Mouse (Mus musculus): ENCODE data around the gene Wdfy3. TPM values are rescaled to one million over a fixed set of nuclear protein-coding genes. Genes with fewer than 3 reads are reported as not detected.
"Not testable (repeated sequence)": the region's sequence is repeated elsewhere in the genome, so short reads cannot be mapped to it uniquely, and the experiment has no call there.

Gene Wdfy3
- polyA plus RNA-seq, 1 experiment from 2014 or later: 8.0 TPM

GRCm38 (mm10) chr5:101931997-101932396 lies 137.7 kb downstream of the Wdfy3 start:
- H3K4me1 ChIP-seq (ENCODE audit: control insufficient read depth, insufficient read depth, low read length): peaks cover 9% of the 10 kb centered on the region
- H3K9me3 ChIP-seq (replicated peaks; ENCODE audit: control insufficient read depth, low read length): no peaks in the 10 kb centered on the region
- H3K27ac ChIP-seq (ENCODE audit: low read length): no peak overlapping the region
- no peak overlapping the region for H3K4me2 ChIP-seq (ENCODE audit: low read depth, low read length)
- H3K27me3 ChIP-seq (ENCODE audit: control insufficient read depth, insufficient read depth, low read length): no peaks in the 10 kb centered on the region
- 74% methylated on average over 4 of the region's 4 CpGs for WGBS
- ATAC-seq (replicated peaks; ENCODE audit: extremely low read depth, insufficient read depth, low FRiP score): no peak
- no peak overlapping the region for H3K9ac ChIP-seq (ENCODE audit: low read length)
- peaks cover 21% of the 10 kb centered on the region for H3K36me3 ChIP-seq (ENCODE audit: control insufficient read depth, insufficient read depth)
- H3K4me3 ChIP-seq (ENCODE audit: low read length): no peak overlapping the region

- Histone ChIP-seq H3K4me1 (ENCODE audit: control insufficient read depth, insufficient read depth, low read length) (no peaks in the 10 kb centered on the region; the same call in 1 of the 2 replicates), H3K9me3 (replicated peaks; ENCODE audit: control insufficient read depth, low read length) (no peaks in the 10 kb centered on the region), H3K27ac (ENCODE audit: low read length) (no peak overlapping the region), H3K9ac (ENCODE audit: low read length) (no peak overlapping the region), H3K36me3 (ENCODE audit: control insufficient read depth, insufficient read depth) (peaks cover 37% of the 10 kb centered on the region), H3K4me3 (ENCODE audit: low read length) (no peak overlapping the region), H3K27me3 (ENCODE audit: control insufficient read depth, insufficient read depth, low read length) (no peaks in the 10 kb centered on the region), H3K4me2 (ENCODE audit: low read depth, low read length) (no peak overlapping the region)
- WGBS: 88% methylated on average over 8 of the region's 8 CpGs
- no peak for ATAC-seq (replicated peaks; ENCODE audit: extremely low read depth, insufficient read depth, low FRiP score)
Measured at GRCm38 (mm10) chr5:101926311-101926710, 143.4 kb downstream of the Wdfy3 start.

- Histone ChIP-seq H3K4me1 (ENCODE audit: control insufficient read depth, insufficient read depth, low read length) (no peaks in the 10 kb centered on the region; the same call in 1 of the 2 replicates), H3K36me3 (ENCODE audit: control insufficient read depth, insufficient read depth) (peaks cover 42% of the 10 kb centered on the region), H3K9ac (ENCODE audit: low read length) (no peak overlapping the region), H3K27me3 (ENCODE audit: control insufficient read depth, insufficient read depth, low read length) (no peaks in the 10 kb centered on the region), H3K4me3 (ENCODE audit: low read length) (no peak overlapping the region), H3K27ac (ENCODE audit: low read length) (no peak overlapping the region), H3K9me3 (replicated peaks; ENCODE audit: control insufficient read depth, low read length) (no peaks in the 10 kb centered on the region), H3K4me2 (ENCODE audit: low read depth, low read length) (no peak overlapping the region)
- WGBS: 84% methylated on average over 11 of the region's 11 CpGs
- no peak for ATAC-seq (replicated peaks; ENCODE audit: extremely low read depth, insufficient read depth, low FRiP score)
Measured at GRCm38 (mm10) chr5:101923710-101924109, 146.0 kb downstream of the Wdfy3 start.

- no peak for ATAC-seq (replicated peaks; ENCODE audit: extremely low read depth, insufficient read depth, low FRiP score)
- H3K9ac ChIP-seq (ENCODE audit: low read length): no peak overlapping the region
Measured at GRCm38 (mm10) chr5:101919559-101919958, 150.2 kb downstream of the Wdfy3 start.

GRCm38 (mm10) chr5:101909468-101909867 lies 160.3 kb downstream of the Wdfy3 start:
- ATAC-seq (replicated peaks; ENCODE audit: extremely low read depth, insufficient read depth, low FRiP score): no peak
- H3K4me1 ChIP-seq (ENCODE audit: control insufficient read depth, insufficient read depth, low read length): no peaks in the 10 kb centered on the region
- no peaks in the 10 kb centered on the region for H3K9me3 ChIP-seq (replicated peaks; ENCODE audit: control insufficient read depth, low read length)
- H3K27ac ChIP-seq (ENCODE audit: low read length): no peak overlapping the region
- no peak overlapping the region for H3K4me3 ChIP-seq (ENCODE audit: low read length)
- 91% methylated on average over 10 of the region's 10 CpGs for WGBS
- H3K9ac ChIP-seq (ENCODE audit: low read length): no peak overlapping the region
- H3K36me3 ChIP-seq (ENCODE audit: control insufficient read depth, insufficient read depth): peaks cover 63% of the 10 kb centered on the region
- no peaks in the 10 kb centered on the region for H3K27me3 ChIP-seq (ENCODE audit: control insufficient read depth, insufficient read depth, low read length)
- H3K4me2 ChIP-seq (ENCODE audit: low read depth, low read length): no peak overlapping the region

More at GRCm38 (mm10) chr5:101919559-101919958, 150.2 kb downstream of the Wdfy3 start:
- Histone ChIP-seq H3K27me3 (ENCODE audit: control insufficient read depth, insufficient read depth, low read length) (no peaks in the 10 kb centered on the region), H3K4me2 (ENCODE audit: low read depth, low read length) (no peak overlapping the region), H3K27ac (ENCODE audit: low read length) (no peak overlapping the region), H3K4me1 (ENCODE audit: control insufficient read depth, insufficient read depth, low read length) (no peaks in the 10 kb centered on the region), H3K9me3 (replicated peaks; ENCODE audit: control insufficient read depth, low read length) (no peaks in the 10 kb centered on the region), H3K36me3 (ENCODE audit: control insufficient read depth, insufficient read depth) (peaks cover 48% of the 10 kb centered on the region), H3K4me3 (ENCODE audit: low read length) (no peak overlapping the region)
- 86% methylated on average over 5 of the region's 5 CpGs for WGBS

- no peak overlapping the region for H3K4me2 ChIP-seq (ENCODE audit: low read depth, low read length)
- 87% methylated on average over 3 of the region's 3 CpGs for WGBS
Measured at GRCm38 (mm10) chr5:101905624-101906023, 164.1 kb downstream of the Wdfy3 start.

GRCm38 (mm10) chr5:101904841-101905240 lies 164.9 kb downstream of the Wdfy3 start:
- not testable (repeated sequence) for H3K4me1 ChIP-seq (ENCODE audit: control insufficient read depth, insufficient read depth, low read length); H3K27me3 ChIP-seq (ENCODE audit: control insufficient read depth, insufficient read depth, low read length); H3K9ac ChIP-seq (ENCODE audit: low read length); H3K27ac ChIP-seq (ENCODE audit: low read length); H3K4me2 ChIP-seq (ENCODE audit: low read depth, low read length); H3K4me3 ChIP-seq (ENCODE audit: low read length); H3K9me3 ChIP-seq (replicated peaks; ENCODE audit: control insufficient read depth, low read length); ATAC-seq (replicated peaks; ENCODE audit: extremely low read depth, insufficient read depth, low FRiP score)
- H3K36me3 ChIP-seq (ENCODE audit: control insufficient read depth, insufficient read depth): peaks cover 60% of the 10 kb centered on the region
- WGBS: 50% methylated on average over 4 of the region's 4 CpGs

More at GRCm38 (mm10) chr5:101905624-101906023, 164.1 kb downstream of the Wdfy3 start:
- H3K9me3 ChIP-seq (replicated peaks; ENCODE audit: control insufficient read depth, low read length): no peaks in the 10 kb centered on the region
- peaks cover 57% of the 10 kb centered on the region for H3K36me3 ChIP-seq (ENCODE audit: control insufficient read depth, insufficient read depth)
- H3K4me1 ChIP-seq (ENCODE audit: control insufficient read depth, insufficient read depth, low read length): no peaks in the 10 kb centered on the region
- H3K4me3 ChIP-seq (ENCODE audit: low read length): no peak overlapping the region
- H3K27ac ChIP-seq (ENCODE audit: low read length): no peak overlapping the region
- H3K27me3 ChIP-seq (ENCODE audit: control insufficient read depth, insufficient read depth, low read length): no peaks in the 10 kb centered on the region
- ATAC-seq (replicated peaks; ENCODE audit: extremely low read depth, insufficient read depth, low FRiP score): no peak
- H3K9ac ChIP-seq (ENCODE audit: low read length): no peak overlapping the region

- no peak overlapping the region for H3K9ac ChIP-seq (ENCODE audit: low read length)
- H3K36me3 ChIP-seq (ENCODE audit: control insufficient read depth, insufficient read depth): peaks cover 51% of the 10 kb centered on the region
- no peak overlapping the region for H3K4me2 ChIP-seq (ENCODE audit: low read depth, low read length)
- no peaks in the 10 kb centered on the region for H3K27me3 ChIP-seq (ENCODE audit: control insufficient read depth, insufficient read depth, low read length)
- H3K4me3 ChIP-seq (ENCODE audit: low read length): no peak overlapping the region
- WGBS: 79% methylated on average over 1 of the region's 1 CpGs
- no peaks in the 10 kb centered on the region for H3K9me3 ChIP-seq (replicated peaks; ENCODE audit: control insufficient read depth, low read length)
- H3K27ac ChIP-seq (ENCODE audit: low read length): no peak overlapping the region
- no peaks in the 10 kb centered on the region for H3K4me1 ChIP-seq (ENCODE audit: control insufficient read depth, insufficient read depth, low read length)
- ATAC-seq (replicated peaks; ENCODE audit: extremely low read depth, insufficient read depth, low FRiP score): no peak
Measured at GRCm38 (mm10) chr5:101902686-101903085, 167.0 kb downstream of the Wdfy3 start.

- Histone ChIP-seq H3K27ac (ENCODE audit: low read length) (no peak overlapping the region), H3K27me3 (ENCODE audit: control insufficient read depth, insufficient read depth, low read length) (no peaks in the 10 kb centered on the region), H3K4me3 (ENCODE audit: low read length) (no peak overlapping the region), H3K9me3 (replicated peaks; ENCODE audit: control insufficient read depth, low read length) (no peaks in the 10 kb centered on the region), H3K4me1 (ENCODE audit: control insufficient read depth, insufficient read depth, low read length) (no peaks in the 10 kb centered on the region), H3K36me3 (ENCODE audit: control insufficient read depth, insufficient read depth) (peaks cover 30% of the 10 kb centered on the region), H3K9ac (ENCODE audit: low read length) (no peak overlapping the region), H3K4me2 (ENCODE audit: low read depth, low read length) (no peak overlapping the region)
- 92% methylated on average over 15 of the region's 15 CpGs for WGBS
- ATAC-seq (replicated peaks; ENCODE audit: extremely low read depth, insufficient read depth, low FRiP score): no peak
Measured at GRCm38 (mm10) chr5:101899981-101900380, 169.7 kb downstream of the Wdfy3 start.

Measured in heart, embryonic 16.5 days (tissue).